Mouse (Mus musculus) right cerebral cortex, postnatal 25 days (tissue): ENCODE data around the gene Cd93.

Source experiments
- DNase-seq: peaks from one replicate; pipeline ENCODE4 v3.0.0; 2022

Cd93 gene

GRCm38 (mm10) chr2:148398901-148399685, 44.3 kb downstream of the Cd93 start:
- DNase-seq = no peak

- no peak for DNase-seq
Measured at GRCm38 (mm10) chr2:148397784-148398100, 45.6 kb downstream of the Cd93 start.

DNA sequence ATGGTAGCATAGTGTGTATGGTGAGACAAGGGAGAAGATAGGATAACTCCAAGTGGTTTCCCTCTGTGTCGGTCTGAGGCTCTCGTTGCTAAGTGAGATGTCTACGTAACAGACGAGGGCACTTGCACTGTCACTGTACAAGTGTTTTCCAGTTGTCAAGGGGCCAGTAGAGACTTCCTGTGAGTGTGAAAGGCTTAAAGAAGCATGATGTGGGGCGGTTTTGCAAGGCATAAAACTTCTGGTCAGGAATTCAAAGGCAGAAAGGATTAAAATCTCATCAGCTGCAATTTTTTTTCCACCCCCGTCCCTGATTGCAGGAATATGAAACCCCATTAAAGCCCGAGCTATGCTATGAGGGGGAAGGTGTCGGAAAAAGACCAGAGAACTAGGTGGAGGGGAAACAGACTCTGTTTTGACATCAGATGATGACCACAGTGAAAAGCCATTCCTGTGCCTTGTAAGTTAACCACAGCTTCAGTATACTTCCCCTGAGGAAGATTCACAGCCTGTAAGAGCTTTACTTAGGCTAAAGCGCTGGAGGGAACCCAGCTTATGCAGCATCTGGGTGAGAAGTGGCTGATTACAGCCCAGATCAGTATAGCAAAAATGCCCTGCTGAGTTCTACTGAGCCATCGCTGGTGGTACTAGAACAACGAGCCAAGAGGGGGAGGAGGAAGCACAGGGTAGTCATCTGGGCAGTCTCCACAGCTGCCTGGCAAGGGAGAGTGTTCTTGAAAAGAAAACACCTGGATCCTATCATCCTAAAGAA, 46.2 kb downstream of the Cd93 start:
- DNase-seq = no peak

GRCm38 (mm10) chr2:148396209-148396608, 47.2 kb downstream of the Cd93 start:
- peak; percentile 40 for DNase-seq

- peak; percentile 75 for DNase-seq
Measured at GRCm38 (mm10) chr2:148395131-148396051, 48.0 kb downstream of the Cd93 start, which contains the start of gene Sstr4. Gene Sstr4 (plus strand): TSS chr2:148395344.

- DNase-seq = no peak
Measured at GRCm38 (mm10) chr2:148393846-148394245, 49.5 kb downstream of the Cd93 start.

- DNase-seq = no peak
Measured at GRCm38 (mm10) chr2:148393149-148393548, 50.2 kb downstream of the Cd93 start.

DNA sequence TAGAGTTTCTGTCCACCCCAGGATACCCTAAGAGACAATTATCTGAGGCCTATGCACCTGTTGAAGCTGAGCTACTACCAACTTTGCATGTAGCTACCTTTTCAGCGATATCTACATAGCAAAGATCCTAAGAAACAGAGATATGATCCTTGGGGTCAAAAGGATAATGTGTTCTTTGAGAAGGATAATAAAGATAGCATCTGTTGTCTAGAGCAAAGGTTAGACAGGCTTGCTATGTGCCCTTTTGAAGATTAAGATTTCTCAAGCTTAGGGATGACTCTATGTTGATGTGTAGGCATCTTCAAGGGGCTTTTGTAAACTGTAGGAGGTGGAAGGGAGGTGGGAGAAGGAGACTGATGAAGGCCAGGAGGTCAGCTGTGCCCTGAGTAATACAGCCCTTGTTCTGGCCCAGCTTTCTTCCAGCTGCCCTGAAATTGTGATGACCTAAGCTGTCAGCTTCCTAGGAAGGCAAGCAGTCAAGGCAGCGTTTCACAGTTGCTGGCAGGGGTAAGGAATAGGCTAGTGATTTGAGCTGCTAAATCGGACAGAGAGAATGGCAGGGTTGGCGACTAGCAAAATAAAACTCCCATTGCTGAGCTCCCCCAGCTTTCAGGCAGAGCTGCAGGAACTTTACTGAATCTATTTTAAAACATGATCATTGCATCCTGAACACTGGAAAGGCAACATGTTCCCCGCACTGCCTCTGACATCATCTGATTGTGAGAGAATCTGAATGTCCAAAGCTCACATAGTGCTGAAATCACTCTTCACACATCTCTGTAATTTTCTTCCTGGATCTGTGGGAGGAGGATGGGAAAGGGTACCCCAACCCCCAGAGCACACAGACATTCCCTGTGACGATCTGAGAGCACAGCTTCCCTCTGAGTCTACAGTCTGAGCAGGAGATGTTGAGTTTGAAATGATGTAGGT, 55.4 kb downstream of the Cd93 start:
- DNase-seq = no peak

DNA sequence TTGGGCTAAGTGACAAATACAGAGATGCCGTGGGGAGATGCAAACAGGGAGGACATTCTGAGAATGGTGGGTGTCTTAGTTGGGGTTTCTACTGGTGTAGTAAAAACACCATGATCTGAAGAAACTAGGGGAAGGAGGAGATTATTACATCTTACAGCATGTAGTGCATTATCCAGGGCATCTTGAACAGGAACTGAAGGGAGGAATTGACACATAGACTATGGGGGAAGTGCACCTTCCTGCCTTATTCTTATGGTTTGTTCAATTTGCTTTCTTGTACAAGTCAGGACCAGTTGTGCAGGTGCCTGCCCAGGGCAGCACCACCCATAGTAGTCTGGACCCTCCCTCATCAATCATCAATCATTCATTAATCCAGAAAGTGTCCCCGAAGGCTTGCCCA, 56.4 kb downstream of the Cd93 start:
- no peak for DNase-seq
